Mouse (Mus musculus) midbrain, embryonic 11.5 days (tissue): ENCODE measurements around the gene Slc35f3. TPM values are rescaled to one million over a fixed set of nuclear protein-coding genes. Genes with fewer than 3 reads are reported as not detected.

Experiments
- ATAC-seq: fragments of 200-750 bp; cut with Nextera tagmentation; 2 replicates; pipeline ENCODE4 v1.8.0; 2017; ENCODE audit warnings: moderate TSS enrichment, moderate library complexity; ENCODE audit not compliant: low FRiP score
- DNase-seq: peaks from one replicate; pipeline ENCODE4 v3.0.0; 2015; ENCODE audit warnings: low spot score; ENCODE audit errors: missing footprints
- H3K27ac ChIP-seq: fragments of 300-500 bp; sonication (generic); 2 replicates; pipeline ENCODE4 v1.5.1; 2014; ENCODE audit warnings: low read depth, low read length
- H3K27me3 ChIP-seq: fragments of 300-500 bp; sonication (generic); 2 replicates; pipeline ENCODE4 v1.6.1; 2014; ENCODE audit warnings: mild to moderate bottlenecking, low read length, moderate library complexity, mixed read lengths; ENCODE audit not compliant: control insufficient read depth, insufficient read depth
- H3K36me3 ChIP-seq: fragments of 300-500 bp; sonication (generic); 2 replicates; pipeline ENCODE4 v1.6.1; 2014; ENCODE audit warnings: mild to moderate bottlenecking, low read length, moderate library complexity, mixed read lengths; ENCODE audit not compliant: control insufficient read depth, insufficient read depth
- H3K4me1 ChIP-seq: fragments of 300-500 bp; sonication (generic); 2 replicates; pipeline ENCODE4 v1.6.1; 2014; ENCODE audit warnings: low read length; ENCODE audit not compliant: control insufficient read depth, insufficient read depth
- H3K4me2 ChIP-seq: fragments of 300-500 bp; sonication (generic); 2 replicates; pipeline ENCODE4 v1.6.1; 2014; ENCODE audit warnings: mild to moderate bottlenecking, moderate library complexity
- H3K4me3 ChIP-seq: fragments of 300-500 bp; sonication (generic); 2 replicates; pipeline ENCODE4 v1.5.1; 2014; ENCODE audit warnings: low read depth, low read length
- H3K9ac ChIP-seq: fragments of 300-500 bp; sonication (generic); 2 replicates; pipeline ENCODE4 v1.6.1; 2014; ENCODE audit warnings: low read length
- H3K9me3 ChIP-seq: fragments of 300-500 bp; sonication (generic); 2 replicates; pipeline ENCODE4 v1.6.1; 2016; ENCODE audit warnings: low read length; ENCODE audit not compliant: control insufficient read depth
- WGBS: fragments of 180-500 bp; shearing (Covaris S2); extraction: QIAGEN DNeasy Blood & Tissue Kit; methylation state at CpG from one replicate; pipeline ENCODE4 v1.1.7; 2014; 5-methylcytosine and 5-hydroxymethylcytosine counted together
- polyA plus RNA-seq: library from polyadenylated mRNA; unstranded; fragments of >200 nt; fragmentation: Nextera tagmentation; extraction: Ambion mirVana; gene quantifications from 2 replicates; pipeline ENCODE4 v1.2.1, GENCODE M21; 2014

Slc35f3 gene
- polyA plus RNA-seq, 1 experiment from 2014 or later = not detected

DNA sequence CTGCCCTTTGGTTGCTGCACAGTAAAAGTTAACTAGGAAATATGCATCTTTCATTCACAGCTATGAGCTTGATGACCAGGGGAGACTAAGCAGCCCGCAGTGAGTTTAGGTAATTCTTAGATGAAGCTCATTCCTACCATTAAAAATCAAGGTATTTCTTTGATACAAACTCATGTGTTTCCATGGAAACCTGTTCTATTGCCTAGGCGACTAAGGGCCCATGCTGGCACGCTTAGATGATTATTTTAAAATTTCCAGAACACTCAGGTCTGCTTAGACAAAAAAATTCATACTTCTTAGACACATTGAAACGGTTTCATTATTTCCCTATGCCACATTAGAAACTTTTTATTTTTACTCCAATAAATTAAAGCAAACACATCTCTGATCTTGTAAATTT, 106.7 kb downstream of the Slc35f3 start:
- DNase-seq (no peak), ATAC-seq (no peak)
- H3K9ac ChIP-seq = no peak overlapping the region
- no peaks in the 10 kb centered on the region for H3K9me3 ChIP-seq
- no peak overlapping the region for H3K4me2 ChIP-seq
- H3K27ac ChIP-seq = no peak overlapping the region
- 77% methylated on average over 4 of the region's 4 CpGs for WGBS
- H3K4me1 ChIP-seq = no peaks in the 10 kb centered on the region; the same call in 1 of the 2 replicates
- H3K36me3 ChIP-seq = no peaks in the 10 kb centered on the region
- H3K4me3 ChIP-seq = no peak overlapping the region
- no peaks in the 10 kb centered on the region for H3K27me3 ChIP-seq

DNA sequence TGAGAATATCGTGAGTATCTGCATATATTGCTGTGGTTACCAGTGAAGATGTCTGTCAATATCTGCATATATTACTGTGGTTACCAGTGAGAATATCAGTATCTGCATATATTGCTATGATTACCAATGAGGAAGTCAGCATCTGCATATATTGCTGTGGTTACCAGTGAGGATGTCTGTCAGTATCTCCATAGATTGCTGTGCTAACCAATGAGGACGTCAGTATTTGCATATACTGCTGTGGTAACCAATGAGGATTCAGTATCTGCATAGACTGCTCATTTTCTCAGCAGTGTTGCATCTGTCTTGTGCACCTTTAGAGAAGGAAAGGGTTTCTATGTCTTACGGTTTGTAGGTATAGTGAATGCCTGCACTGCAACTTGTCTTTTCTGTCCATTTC, 122.5 kb downstream of the Slc35f3 start:
- Histone ChIP-seq H3K9ac (no peak overlapping the region), H3K36me3 (no peaks in the 10 kb centered on the region), H3K27ac (no peak overlapping the region), H3K9me3 (no peaks in the 10 kb centered on the region), H3K4me2 (no peak overlapping the region), H3K4me3 (no peak overlapping the region), H3K4me1 (peaks cover 4% of the 10 kb centered on the region), H3K27me3 (no peaks in the 10 kb centered on the region)
- 77% methylated on average over 3 of the region's 3 CpGs for WGBS
- DNase-seq (no peak), ATAC-seq (no peak)

DNA sequence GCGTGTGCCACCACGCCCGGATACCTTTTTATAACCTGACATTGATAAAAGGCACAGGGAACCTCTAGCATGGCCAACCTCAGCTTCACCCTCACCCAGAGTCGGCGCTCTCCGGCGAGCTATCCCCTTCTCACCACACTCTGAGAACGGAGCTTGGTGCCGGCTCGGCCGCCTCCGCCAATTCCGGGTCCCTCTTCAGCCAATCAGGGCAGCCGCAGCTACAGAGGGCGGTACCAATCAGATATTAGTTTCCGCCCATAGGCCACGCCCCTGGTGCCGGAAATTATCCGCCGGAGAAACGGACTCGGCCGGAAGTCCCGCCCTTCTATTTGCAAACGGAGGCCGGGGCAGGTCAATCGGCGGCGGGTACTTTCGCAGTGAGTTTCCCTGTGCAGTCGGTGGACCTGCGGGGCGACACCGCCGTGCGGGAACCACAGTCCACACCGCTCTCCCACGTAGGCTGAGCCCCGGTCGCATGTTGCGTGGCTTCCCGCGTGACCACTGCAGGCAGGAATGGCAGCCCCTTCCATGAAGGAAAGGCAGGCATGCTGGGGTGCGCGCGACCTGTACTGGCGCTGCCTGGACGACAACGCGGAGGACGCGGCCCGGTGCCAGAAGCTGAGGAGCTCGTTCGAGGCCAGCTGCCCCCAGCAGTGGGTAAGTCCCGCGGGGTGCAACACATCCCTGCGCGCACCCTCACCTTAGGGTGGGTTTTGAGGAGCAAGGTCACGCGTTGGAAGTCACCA, 124.0 kb downstream of the Slc35f3 start, which contains the start of gene Coa6:
Gene Coa6 (plus strand): TSS at position 342 of the 746 bp plus-strand sequence.
- Histone ChIP-seq H3K27ac (peak within 1 kb of the TSS; percentile 40; the same call in 1 of the 2 replicates), H3K27me3 (no peaks in the 10 kb centered on the region), H3K9me3 (no peaks in the 10 kb centered on the region), H3K4me1 (peaks cover 4% of the 10 kb centered on the region), H3K36me3 (peaks cover 10% of the 10 kb centered on the region), H3K9ac (peak within 1 kb of the TSS; percentile 91), H3K4me3 (peak within 1 kb of the TSS; percentile 85), H3K4me2 (peak within 1 kb of the TSS; percentile 89)
- DNase-seq (peak; percentile 99), ATAC-seq (peak; percentile 99)
- WGBS = under 1% methylated on average over 61 of the region's 61 CpGs

DNA sequence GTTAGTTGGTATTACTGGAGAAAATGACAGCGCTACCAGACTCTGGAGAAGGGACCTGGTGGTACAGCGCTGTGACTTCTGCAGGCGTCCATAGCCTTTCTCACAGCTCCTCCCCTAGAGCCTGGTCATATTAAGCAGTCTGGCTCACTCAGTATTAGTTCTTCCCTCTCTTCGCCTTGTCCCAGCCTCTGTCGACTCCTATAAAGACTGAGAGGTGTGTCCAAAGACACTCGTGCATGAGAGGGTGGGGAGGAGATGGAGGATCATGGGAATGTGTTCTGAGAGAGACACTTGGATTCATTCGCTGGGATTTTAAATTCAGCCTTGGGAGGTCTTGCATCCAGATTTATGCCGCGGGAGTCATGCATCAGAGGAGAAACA, 124.6 kb downstream of the Slc35f3 start:
- H3K4me1 ChIP-seq = peaks cover 4% of the 10 kb centered on the region
- ATAC-seq (peak; percentile 14), DNase-seq (peak; percentile 94)
- no peak overlapping the region for H3K27ac ChIP-seq
- no peaks in the 10 kb centered on the region for H3K27me3 ChIP-seq
- H3K9me3 ChIP-seq = no peaks in the 10 kb centered on the region
- H3K4me2 ChIP-seq = peak overlapping the region; percentile 89
- peak overlapping the region; percentile 85 for H3K4me3 ChIP-seq
- 11% methylated on average over 9 of the region's 9 CpGs for WGBS
- H3K36me3 ChIP-seq = peaks cover 13% of the 10 kb centered on the region
- peak overlapping the region; percentile 91 for H3K9ac ChIP-seq

DNA sequence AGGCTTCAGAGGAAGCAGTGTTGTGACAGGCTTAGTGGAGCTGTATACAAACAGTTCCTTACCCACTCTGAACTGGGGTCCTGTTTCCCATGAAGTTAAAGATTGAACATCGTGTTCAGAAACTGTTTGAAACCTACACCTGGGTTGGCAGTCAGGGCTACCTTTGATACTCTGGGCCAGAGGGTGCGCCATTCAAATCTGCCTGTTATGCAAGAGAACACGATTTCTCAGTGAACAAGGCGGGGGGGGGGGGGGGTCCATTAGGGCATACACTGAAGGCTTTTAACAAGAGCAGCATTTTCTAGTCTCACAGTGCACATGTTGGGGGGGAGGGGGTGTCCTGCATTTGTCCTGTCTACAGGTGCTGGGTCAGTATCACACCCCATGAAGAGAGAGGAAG, 125.8 kb downstream of the Slc35f3 start:
- Histone ChIP-seq H3K27ac (no peak overlapping the region), H3K4me3 (no peak overlapping the region), H3K27me3 (no peaks in the 10 kb centered on the region), H3K4me1 (peaks cover 4% of the 10 kb centered on the region), H3K36me3 (peaks cover 15% of the 10 kb centered on the region), H3K4me2 (no peak overlapping the region), H3K9me3 (no peaks in the 10 kb centered on the region), H3K9ac (no peak overlapping the region)
- DNase-seq (no peak), ATAC-seq (no peak)
- 84% methylated on average over 4 of the region's 4 CpGs for WGBS

DNA sequence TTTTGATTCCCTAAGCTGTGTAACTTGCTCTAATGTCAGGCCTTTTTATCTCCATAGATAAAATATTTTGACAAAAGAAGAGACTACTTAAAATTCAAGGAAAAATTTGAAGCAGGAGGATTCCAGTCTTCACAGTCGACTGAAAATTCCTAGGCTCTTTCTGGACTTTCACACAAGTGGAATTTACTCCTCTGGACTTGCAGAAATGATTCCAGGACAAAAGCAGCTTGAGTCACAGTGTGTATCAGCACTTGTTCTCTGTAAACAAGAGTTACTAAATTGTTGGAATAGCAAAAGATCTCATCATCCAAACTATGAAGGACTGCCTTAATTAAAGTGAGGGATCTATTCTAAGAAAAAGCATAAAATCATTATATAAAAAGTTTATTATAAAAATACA, 126.6 kb downstream of the Slc35f3 start:
- WGBS = 87% methylated on average over 1 of the region's 1 CpGs
- no peak overlapping the region for H3K4me3 ChIP-seq
- no peaks in the 10 kb centered on the region for H3K27me3 ChIP-seq
- ATAC-seq = no peak
- no peak overlapping the region for H3K4me2 ChIP-seq
- peaks cover 4% of the 10 kb centered on the region for H3K4me1 ChIP-seq
- H3K36me3 ChIP-seq = peaks cover 17% of the 10 kb centered on the region
- no peaks in the 10 kb centered on the region for H3K9me3 ChIP-seq
- H3K27ac ChIP-seq = no peak overlapping the region
- no peak overlapping the region for H3K9ac ChIP-seq
- DNase-seq = no peak

DNA sequence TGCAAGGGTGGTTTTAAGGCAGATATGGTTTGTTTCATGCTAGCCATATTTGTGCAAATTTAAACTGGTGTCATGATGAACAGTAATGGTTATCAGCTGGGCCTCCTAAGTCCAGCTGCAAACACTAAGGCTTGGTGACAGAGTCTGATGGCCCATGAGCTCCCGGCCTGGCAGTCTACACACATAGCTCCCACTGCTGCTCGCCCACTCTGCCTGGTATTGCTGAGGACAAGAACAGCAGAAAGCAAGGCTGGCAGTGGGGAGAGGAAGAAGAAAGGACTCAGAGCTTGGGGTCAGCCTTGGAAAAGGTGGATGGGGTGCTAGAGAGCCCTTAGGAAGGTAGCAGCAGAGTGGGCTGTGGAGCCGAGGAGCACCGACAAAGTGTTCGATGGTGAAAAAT, 131.3 kb downstream of the Slc35f3 start:
- Histone ChIP-seq H3K27me3 (no peaks in the 10 kb centered on the region), H3K4me3 (no peak overlapping the region), H3K4me2 (no peak overlapping the region), H3K4me1 (no peaks in the 10 kb centered on the region), H3K27ac (no peak overlapping the region), H3K9me3 (no peaks in the 10 kb centered on the region), H3K9ac (no peak overlapping the region), H3K36me3 (peaks cover 17% of the 10 kb centered on the region)
- WGBS = 98% methylated on average over 5 of the region's 5 CpGs
- ATAC-seq = no peak
- DNase-seq = no peak

DNA sequence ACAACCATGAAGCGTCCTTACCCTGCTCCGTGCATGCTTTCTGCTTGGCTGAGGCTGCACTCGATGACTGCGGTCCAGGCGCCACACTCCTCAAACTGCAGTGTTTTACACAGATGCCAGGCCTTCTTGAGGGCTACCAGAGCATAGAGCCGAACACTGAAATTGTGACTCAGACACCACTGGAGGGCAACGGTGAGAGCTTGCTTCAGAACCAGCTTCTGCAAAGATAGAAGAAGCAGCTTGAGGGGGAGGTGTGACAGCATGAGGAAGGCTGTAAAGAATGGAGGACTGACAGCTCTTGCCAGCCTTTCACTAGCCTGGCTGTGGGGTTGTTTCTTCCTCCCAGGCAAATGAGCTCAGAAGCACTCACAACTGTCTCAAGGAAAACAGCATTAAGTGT, 135.5 kb downstream of the Slc35f3 start:
- no peak for DNase-seq
- H3K4me3 ChIP-seq = no peak overlapping the region
- no peaks in the 10 kb centered on the region for H3K9me3 ChIP-seq
- H3K36me3 ChIP-seq = peaks cover 6% of the 10 kb centered on the region; the same call in 1 of the 2 replicates
- no peak overlapping the region for H3K27ac ChIP-seq
- ATAC-seq = no peak
- no peak overlapping the region for H3K9ac ChIP-seq
- no peaks in the 10 kb centered on the region for H3K27me3 ChIP-seq
- H3K4me1 ChIP-seq = no peaks in the 10 kb centered on the region
- WGBS = 87% methylated on average over 7 of the region's 7 CpGs
- no peak overlapping the region for H3K4me2 ChIP-seq

DNA sequence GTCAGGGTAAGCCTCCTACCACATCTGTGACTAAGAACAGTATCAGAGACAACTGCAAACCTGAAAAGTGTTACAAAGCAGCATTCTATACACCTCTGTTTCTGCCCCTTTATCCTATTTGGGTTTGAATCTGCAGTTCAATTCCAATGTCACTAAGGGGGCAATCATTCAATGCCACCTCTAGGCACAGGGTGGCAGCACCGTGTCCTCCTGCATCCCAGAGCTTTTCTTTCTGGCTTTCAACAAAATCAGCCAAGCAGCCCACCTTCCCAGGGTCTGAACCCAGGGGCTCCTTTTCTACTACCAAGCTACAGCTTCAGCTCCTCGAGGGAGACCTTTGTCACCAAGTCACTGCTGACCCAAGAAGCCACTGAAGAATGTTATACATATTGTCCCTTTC, 140.6 kb downstream of the Slc35f3 start:
- H3K4me3 ChIP-seq = no peak overlapping the region
- DNase-seq (no peak), ATAC-seq (no peak)
- no peak overlapping the region for H3K9ac ChIP-seq
- H3K9me3 ChIP-seq = no peaks in the 10 kb centered on the region
- peaks cover 2% of the 10 kb centered on the region; the same call in 1 of the 2 replicates for H3K36me3 ChIP-seq
- no peaks in the 10 kb centered on the region for H3K27me3 ChIP-seq
- 75% methylated on average over 2 of the region's 2 CpGs for WGBS
- H3K27ac ChIP-seq = no peak overlapping the region
- H3K4me2 ChIP-seq = no peak overlapping the region
- no peaks in the 10 kb centered on the region for H3K4me1 ChIP-seq
